Mouse (Mus musculus): ENCODE measurements around the gene Myo5c. TPM values are rescaled to one million over a fixed set of nuclear protein-coding genes. Genes with fewer than 3 reads are reported as not detected.
A peak's percentile ranks its signal among the peaks of the same experiment; 100 is the strongest.

The Myo5c gene
- 5.0 and 5.9 TPM in 2 replicates for polyA plus RNA-seq (2012; rRNA removed)

DNA sequence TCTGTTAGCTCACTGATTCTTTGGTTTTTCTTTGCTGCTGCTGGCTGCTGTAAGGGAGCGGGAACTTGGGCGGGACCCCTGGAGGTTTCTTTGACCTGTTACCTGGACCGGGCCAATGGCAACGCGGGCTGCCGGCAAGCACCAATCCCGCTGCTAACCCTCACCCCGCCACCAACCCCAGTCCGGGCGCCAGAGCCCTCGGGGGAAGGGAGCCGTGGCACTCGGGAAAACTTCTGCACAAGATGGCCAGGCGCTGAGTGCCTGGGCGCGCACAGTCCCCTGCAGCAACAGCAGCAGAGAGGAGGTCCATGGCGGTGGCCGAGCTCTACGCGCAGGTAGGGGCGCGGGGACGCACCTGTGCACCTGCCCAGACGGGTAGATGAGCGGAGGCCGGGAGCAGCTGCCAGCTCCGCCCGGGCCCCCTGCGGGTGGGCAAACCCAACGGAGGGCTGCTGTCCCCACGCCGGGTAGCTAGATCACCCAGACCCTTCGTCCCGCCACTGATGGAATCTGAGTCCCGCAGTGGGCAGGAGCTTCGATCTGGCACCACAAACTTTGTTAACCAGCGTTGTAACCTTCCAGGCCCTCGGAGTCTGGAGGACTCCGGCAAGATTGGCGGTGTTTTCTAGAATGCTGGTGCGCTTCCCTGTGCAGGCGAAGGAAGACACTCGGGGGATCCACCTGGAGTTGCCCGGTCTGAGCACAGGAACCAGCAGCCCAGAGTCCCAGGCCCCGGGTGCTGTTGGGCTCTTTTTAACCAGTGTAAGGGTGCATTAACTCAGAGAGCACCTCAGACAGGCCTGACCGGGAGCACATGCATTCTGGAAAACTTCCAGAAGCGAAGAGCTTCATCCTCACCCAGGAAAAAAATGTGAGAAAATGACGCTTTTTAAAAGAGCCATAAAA is at the start of gene Myo5c:
Gene Myo5c, plus strand, starts transcription at position 180 of the 906 bp plus-strand sequence.
- TF ChIP-seq CTCF (IDR thresholded peaks at IDR 0.05; ENCODE audit: extremely low read depth, insufficient read depth, low read length) (no peak), POLR2A (IDR thresholded peaks at IDR 0.05; ENCODE audit: extremely low read depth, insufficient read depth, low read length) (no peak)
- Histone ChIP-seq H3K4me1 (ENCODE audit: control insufficient read depth, insufficient read depth, low read length) (peaks cover 15% of the 10 kb centered on the region), H3K27ac (ENCODE audit: insufficient read depth, low read length) (no peak within 1 kb of the TSS), H3K4me3 (ENCODE audit: insufficient read depth, low read length) (no peak within 1 kb of the TSS)

DNA sequence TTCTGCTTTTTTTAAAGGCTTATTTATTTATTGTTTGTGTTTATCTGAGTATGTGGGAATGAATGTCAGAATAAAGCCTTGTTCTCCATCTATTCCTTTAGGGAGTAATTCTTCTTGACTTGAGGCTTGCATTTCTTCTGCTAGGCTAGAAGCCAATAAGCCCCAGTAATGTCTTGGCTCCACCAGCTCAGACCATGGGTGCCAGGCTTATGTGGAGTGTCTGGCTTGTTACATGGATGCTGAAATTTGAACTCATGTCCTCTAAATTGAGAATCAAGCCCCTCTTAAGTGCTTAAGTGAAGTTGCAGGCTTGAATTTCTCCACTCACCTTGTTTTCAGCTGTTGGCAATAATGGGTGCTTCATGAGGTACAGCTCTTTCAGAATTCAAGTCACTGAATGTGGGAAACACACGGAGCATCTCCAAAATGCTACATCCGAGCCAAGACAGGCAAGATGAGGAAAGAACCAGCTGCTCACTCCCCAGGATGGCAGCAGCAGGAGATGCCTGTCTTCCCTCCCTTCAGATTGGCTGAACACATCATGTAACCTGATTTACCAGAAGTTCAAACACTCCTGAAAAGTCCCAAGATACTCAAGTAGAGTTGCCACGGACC is 44.1 kb upstream of the Myo5c start:
- no peak overlapping the region for H3K27ac ChIP-seq (ENCODE audit: insufficient read depth, low read length)
- no peaks in the 10 kb centered on the region; the same call in 1 of the 2 replicates for H3K4me1 ChIP-seq (ENCODE audit: control insufficient read depth, insufficient read depth, low read length)
- no peak for TF ChIP-seq CTCF (IDR thresholded peaks at IDR 0.05; ENCODE audit: extremely low read depth, insufficient read depth, low read length)
- no peak for TF ChIP-seq POLR2A (IDR thresholded peaks at IDR 0.05; ENCODE audit: extremely low read depth, insufficient read depth, low read length)
- no peak overlapping the region for H3K4me3 ChIP-seq (ENCODE audit: insufficient read depth, low read length)

DNA sequence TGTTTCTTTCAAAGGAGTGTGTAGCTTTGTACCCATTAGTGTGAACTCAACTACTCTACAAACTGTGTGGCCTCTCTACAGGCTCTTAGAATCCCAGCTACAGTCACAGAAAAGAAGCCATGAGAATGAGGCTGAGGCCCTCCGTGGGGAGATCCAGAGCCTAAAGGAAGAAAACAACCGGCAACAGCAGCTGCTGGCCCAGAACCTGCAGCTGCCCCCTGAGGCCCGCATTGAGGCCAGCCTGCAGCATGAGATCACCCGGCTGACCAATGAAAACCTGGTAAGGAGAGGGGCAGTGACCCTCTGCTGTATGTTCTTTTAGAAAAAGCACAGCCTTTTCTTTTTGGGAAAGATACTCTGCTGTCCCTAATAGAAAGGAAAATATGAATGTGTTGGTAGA is 38.0 kb upstream of the Myo5c start:
- no peak overlapping the region for H3K4me3 ChIP-seq (ENCODE audit: insufficient read depth, low read length)
- H3K27ac ChIP-seq (ENCODE audit: insufficient read depth, low read length): peak overlapping the region; percentile 38
- TF ChIP-seq CTCF (IDR thresholded peaks at IDR 0.05; ENCODE audit: extremely low read depth, insufficient read depth, low read length) (no peak), POLR2A (IDR thresholded peaks at IDR 0.05; ENCODE audit: extremely low read depth, insufficient read depth, low read length) (no peak)
- H3K4me1 ChIP-seq (ENCODE audit: control insufficient read depth, insufficient read depth, low read length): peaks cover 9% of the 10 kb centered on the region

DNA sequence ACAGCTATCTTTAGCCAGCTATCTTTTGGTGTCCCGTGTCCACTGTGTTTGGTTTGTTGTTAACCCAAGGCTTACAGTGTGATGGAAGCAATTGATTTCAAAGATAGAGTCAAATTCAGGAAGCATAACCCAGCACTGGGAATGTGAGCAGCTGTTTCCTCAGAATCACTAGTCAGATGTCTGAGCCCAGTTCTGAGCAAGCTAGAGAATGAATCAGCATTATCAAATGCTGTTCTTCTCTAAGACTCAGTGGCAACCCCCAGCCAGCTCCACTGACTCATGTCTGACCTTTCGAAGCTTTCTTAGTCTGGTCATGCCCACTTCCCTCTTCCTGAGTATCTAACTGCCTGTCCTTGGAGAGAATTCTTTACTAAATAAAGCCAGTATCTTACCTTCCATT is 35.5 kb upstream of the Myo5c start:
- H3K27ac ChIP-seq (ENCODE audit: insufficient read depth, low read length): peak overlapping the region; percentile 66; the same call in 1 of the 2 replicates
- TF ChIP-seq CTCF (IDR thresholded peaks at IDR 0.05; ENCODE audit: extremely low read depth, insufficient read depth, low read length) (no peak), POLR2A (IDR thresholded peaks at IDR 0.05; ENCODE audit: extremely low read depth, insufficient read depth, low read length) (no peak)
- H3K4me3 ChIP-seq (ENCODE audit: insufficient read depth, low read length): no peak overlapping the region
- H3K4me1 ChIP-seq (ENCODE audit: control insufficient read depth, insufficient read depth, low read length): peaks cover 9% of the 10 kb centered on the region

DNA sequence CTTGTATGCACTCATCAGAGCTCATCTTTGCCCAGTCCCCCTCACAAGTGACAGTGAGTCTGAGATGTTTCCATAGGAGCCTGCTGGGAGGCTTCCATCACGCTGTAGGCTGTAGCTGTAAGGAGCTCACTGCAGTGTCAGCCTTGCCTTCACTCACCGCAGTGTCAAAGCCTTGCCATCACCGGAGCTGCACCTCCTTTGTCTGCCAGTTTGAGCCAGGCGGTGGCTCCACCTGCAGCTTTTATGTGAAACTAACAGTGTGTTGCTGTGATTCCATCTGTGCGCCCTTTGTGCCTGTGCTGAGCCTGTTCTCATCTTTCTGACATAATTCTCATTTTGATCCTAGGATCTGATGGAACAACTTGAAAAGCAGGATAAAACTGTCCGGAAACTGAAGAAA is 34.5 kb upstream of the Myo5c start:
- H3K4me3 ChIP-seq (ENCODE audit: insufficient read depth, low read length): no peak overlapping the region
- peak overlapping the region; percentile 67 for H3K27ac ChIP-seq (ENCODE audit: insufficient read depth, low read length)
- TF ChIP-seq POLR2A (IDR thresholded peaks at IDR 0.05; ENCODE audit: extremely low read depth, insufficient read depth, low read length): no peak; the same call in 1 of the 2 replicates
- 0 out of 2 replicates have a peak, but pooled peaks have one; percentile 27 for TF ChIP-seq CTCF (IDR thresholded peaks at IDR 0.05; ENCODE audit: extremely low read depth, insufficient read depth, low read length)
- H3K4me1 ChIP-seq (ENCODE audit: control insufficient read depth, insufficient read depth, low read length): peaks cover 9% of the 10 kb centered on the region

DNA sequence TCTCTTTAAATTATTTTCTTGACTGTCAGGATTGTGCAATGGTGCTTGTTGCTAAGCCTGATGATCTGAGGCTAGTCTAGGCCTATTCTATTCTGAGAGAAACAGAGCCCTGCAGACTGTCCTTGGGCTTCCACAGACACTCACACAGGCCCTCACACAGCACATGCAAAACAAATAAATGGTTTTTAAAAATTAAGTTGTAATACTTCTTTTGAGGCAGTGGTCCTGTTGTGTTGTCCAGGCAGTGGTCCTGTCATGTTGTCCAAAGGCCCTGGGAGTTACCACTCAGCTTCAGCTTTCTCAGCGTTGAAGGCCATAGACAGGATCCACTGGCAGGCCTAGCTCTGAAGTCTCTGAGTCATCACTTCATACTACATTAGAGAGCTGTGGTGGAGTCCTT is 30.3 kb upstream of the Myo5c start:
- peaks cover 4% of the 10 kb centered on the region for H3K4me1 ChIP-seq (ENCODE audit: control insufficient read depth, insufficient read depth, low read length)
- no peak overlapping the region for H3K4me3 ChIP-seq (ENCODE audit: insufficient read depth, low read length)
- no peak for TF ChIP-seq POLR2A (IDR thresholded peaks at IDR 0.05; ENCODE audit: extremely low read depth, insufficient read depth, low read length)
- no peak for TF ChIP-seq CTCF (IDR thresholded peaks at IDR 0.05; ENCODE audit: extremely low read depth, insufficient read depth, low read length)
- peak overlapping the region; percentile 28; the same call in 1 of the 2 replicates for H3K27ac ChIP-seq (ENCODE audit: insufficient read depth, low read length)

DNA sequence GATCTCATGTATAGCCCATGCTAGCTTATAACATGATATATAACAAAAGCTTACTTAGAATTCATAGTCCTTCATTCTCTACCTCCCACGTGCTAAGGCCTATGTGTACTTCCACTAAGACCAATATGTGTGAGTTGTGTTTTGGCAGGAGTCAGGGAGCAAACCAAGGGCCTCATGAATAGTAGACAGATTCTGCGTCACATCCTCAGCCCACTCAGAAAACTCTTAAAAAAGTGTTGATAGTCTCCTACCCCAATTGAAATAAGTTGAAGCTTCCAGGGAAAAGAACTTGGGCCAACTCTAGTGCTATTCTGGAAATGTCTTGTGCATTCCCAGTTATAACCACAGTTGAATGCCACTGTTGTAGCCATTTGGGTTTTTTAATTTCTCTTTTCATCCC is 29.8 kb upstream of the Myo5c start:
- TF ChIP-seq CTCF (IDR thresholded peaks at IDR 0.05; ENCODE audit: extremely low read depth, insufficient read depth, low read length) (no peak), POLR2A (IDR thresholded peaks at IDR 0.05; ENCODE audit: extremely low read depth, insufficient read depth, low read length) (no peak)
- H3K27ac ChIP-seq (ENCODE audit: insufficient read depth, low read length): peak overlapping the region; percentile 28; the same call in 1 of the 2 replicates

DNA sequence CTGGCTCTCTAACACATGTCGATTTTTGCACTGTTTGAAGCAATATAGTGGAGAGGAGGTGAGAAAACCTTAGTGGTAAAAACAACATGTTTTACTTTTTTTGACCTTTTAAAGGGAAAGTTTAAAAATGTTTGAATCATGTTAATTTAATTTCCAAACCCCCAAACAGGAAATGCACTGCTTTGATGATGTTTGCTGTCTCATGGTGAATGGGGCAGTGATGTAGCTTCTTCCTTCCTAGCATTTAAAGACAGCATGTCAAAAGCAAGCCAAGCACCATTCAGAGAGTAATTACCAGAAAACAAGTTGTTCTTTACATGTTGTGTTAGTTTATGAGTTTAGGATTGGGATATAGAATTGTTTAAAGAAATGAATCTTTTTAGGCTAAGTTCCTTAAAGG is 22.6 kb upstream of the Myo5c start:
- TF ChIP-seq POLR2A (IDR thresholded peaks at IDR 0.05; ENCODE audit: extremely low read depth, insufficient read depth, low read length) (no peak), CTCF (IDR thresholded peaks at IDR 0.05; ENCODE audit: extremely low read depth, insufficient read depth, low read length) (no peak)
- H3K27ac ChIP-seq (ENCODE audit: insufficient read depth, low read length): no peak overlapping the region
- H3K4me3 ChIP-seq (ENCODE audit: insufficient read depth, low read length): no peak overlapping the region
- peaks cover 7% of the 10 kb centered on the region for H3K4me1 ChIP-seq (ENCODE audit: control insufficient read depth, insufficient read depth, low read length)

More for the DNA sequence above, 29.8 kb upstream of the Myo5c start:
- peaks cover 4% of the 10 kb centered on the region for H3K4me1 ChIP-seq (ENCODE audit: control insufficient read depth, insufficient read depth, low read length)
- no peak overlapping the region for H3K4me3 ChIP-seq (ENCODE audit: insufficient read depth, low read length)

DNA sequence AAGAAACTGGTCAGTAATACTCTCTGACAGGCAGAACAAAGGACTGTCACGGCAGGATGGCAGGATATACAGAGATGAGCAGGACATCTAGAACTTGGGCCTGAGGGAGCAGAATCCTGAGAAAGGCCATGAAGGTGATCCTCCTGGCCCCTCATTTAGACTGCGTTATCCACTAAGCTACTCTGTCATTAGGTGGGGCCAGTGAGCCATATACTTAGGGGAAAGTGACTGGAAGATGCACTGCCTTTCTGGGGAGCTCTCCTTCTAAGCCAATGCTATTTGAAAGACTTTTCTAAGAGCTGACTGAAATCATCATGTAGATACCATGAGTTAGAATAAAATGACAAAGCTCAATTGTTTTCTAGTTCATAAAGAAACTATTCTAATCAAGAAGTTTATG is 21.6 kb upstream of the Myo5c start:
- no peak; the same call in 1 of the 2 replicates for TF ChIP-seq CTCF (IDR thresholded peaks at IDR 0.05; ENCODE audit: extremely low read depth, insufficient read depth, low read length)
- no peak for TF ChIP-seq POLR2A (IDR thresholded peaks at IDR 0.05; ENCODE audit: extremely low read depth, insufficient read depth, low read length)
- Histone ChIP-seq H3K4me1 (ENCODE audit: control insufficient read depth, insufficient read depth, low read length) (peaks cover 7% of the 10 kb centered on the region), H3K27ac (ENCODE audit: insufficient read depth, low read length) (0 out of 2 replicates have a peak overlapping the region, but pooled peaks have one; percentile 17), H3K4me3 (ENCODE audit: insufficient read depth, low read length) (no peak overlapping the region)

All from cortical plate, adult 2 months (tissue).